Mouse (Mus musculus) gastrocnemius, postnatal 36 days (tissue): Measurements from ENCODE around the gene Tmem210. TPM values are rescaled to one million over a fixed set of nuclear protein-coding genes. Genes with fewer than 3 reads are reported as not detected.

Experiments used
- DNase-seq, 2 experiments: peaks; one replicate each; pipeline ENCODE4 v3.0.0; 2022
- intact Hi-C: fragments of 180-260 bp; cut with DNase I; formaldehyde crosslinking; loops from one replicate; pipeline ENCODE4 v1.15.1; 2025
- total RNA-seq, 2 experiments: library from RNA; stranded (reverse); gene quantifications; 2 replicates each; pipeline ENCODE4 v1.2.3; 2021

The Tmem210 gene
- total RNA-seq, 2 experiments from 2014 or later, result not detected

DNA sequence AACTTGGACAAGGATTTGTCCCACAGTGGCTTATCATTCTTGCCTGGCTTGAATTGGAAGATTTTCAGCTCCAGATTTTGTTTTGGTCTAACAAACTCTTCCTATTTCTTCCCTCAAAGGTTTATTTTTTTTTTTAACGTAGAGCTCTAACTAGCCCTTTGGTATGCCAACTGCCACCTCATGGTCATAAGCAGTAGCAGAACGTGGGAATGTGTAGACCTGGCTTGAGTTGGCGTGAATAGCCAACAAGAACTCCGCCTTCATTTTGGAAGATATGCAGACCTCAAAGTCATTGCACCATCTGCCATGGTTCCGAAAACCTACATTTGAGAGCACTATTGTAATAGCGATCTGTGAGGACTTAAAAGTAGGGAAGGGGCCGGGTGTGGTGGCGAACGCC is 43.5 kb downstream of the Tmem210 start:
- DNase-seq, result no peak
- intact Hi-C loops, result loop anchor here (5.0 kb wide), 1 partner anchor 59 kb away; the partner anchor contains the start of genes Anapc2 and Ssna1

DNA sequence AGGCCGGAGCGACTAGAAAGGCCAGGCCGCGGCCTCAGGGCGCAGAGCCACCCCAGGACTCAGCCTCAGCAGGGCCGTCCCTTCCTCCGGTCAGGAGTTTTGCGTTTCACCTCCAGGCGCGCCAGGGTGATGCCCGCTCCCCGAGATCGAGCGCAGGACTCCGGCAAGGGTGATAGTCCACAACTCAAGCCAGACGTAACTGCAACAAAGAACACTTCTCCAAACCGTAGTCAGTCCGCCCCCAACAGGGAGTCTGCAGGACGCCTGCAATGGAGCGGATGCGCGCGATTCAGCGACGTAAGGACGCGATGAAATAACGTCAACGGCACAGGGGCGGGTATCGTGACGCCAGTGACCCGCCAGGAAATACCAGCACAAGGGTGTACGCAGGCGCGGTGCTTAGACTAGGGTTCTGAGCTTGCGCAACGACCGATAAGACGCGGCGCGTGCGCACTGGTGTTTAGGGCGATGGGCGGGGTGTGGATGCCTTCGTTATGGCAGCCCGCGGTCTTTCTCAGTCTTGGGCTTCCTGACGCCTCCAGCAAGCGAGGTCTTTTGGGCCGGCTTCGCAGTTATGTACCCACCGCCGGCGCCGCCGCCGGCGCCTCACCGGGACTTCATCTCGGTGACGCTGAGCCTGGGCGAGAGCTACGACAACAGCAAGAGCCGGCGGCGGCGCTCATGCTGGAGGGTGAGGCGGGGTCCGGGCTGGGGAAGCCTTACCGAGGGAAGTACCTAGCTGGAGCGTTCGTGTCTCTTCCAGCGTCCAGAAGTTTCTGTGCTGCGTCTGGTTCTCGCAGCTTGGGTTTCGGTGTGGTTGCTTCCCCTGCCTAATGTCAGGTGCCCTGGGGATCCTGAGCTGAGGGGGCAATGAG is 44.6 kb downstream of the Tmem210 start, which contains the start of gene Man1b1:
Man1b1 (plus strand) TSS at position 53 of the 875 bp plus-strand sequence.
- DNase-seq, result peak; percentile 98 to 99
- intact Hi-C loops, result loop anchor here (5.0 kb wide), 1 partner anchor 60 kb away; the partner anchor contains the start of genes Anapc2 and Ssna1

DNA sequence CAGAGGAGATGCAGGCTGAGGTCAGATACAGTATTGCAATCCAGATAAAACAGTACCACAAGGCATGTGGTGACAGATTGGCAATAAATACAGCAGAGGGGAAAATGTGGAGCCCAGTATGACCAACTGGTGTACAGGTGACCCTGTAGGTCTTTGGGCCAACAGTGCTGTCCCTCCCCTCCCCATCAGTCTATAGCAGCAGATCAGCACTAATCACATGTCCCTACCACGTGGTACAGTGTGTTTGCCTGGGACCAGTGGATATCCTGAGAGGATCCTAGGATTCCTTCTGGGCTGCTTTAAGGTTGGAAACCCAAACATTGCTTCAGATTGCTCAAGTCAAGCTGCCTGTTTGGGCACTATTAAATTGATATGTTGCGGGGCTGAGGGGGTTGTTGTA is 45.6 kb downstream of the Tmem210 start:
- intact Hi-C loops, result loop anchor here (5.0 kb wide), 1 partner anchor 61 kb away; the partner anchor contains the start of genes Anapc2 and Ssna1
- no peak for DNase-seq

GRCm38 (mm10) chr2:25338303-25338702 is 50.4 kb downstream of the Tmem210 start:
- intact Hi-C loops, result no loop called here
- DNase-seq, result no peak

Other genes with a start within 250 kb of the Tmem210 start
- gene Nsmf, start 233.8 kb upstream of the Tmem210 start, total RNA-seq, result 10 to 100 TPM in 1 of 2 experiments, 1 to 10 TPM in 1; 7.9 to 10.7 TPM
- gene Entpd8, start 207.8 kb upstream of the Tmem210 start, total RNA-seq, result under 1 TPM in 1 of 2 experiments, not detected in 1; 0.23 TPM
- gene Noxa1, start 193.0 kb upstream of the Tmem210 start, total RNA-seq, result not detected
- 1 to 10 TPM; 5.9 to 6.7 TPM for gene Nrarp, start 107.4 kb upstream of the Tmem210 start, total RNA-seq
- gene Tor4a, start 91.3 kb upstream of the Tmem210 start, total RNA-seq, result 1 to 10 TPM in 1 of 2 experiments, under 1 TPM in 1; 0.54 to 1.2 TPM
- gene Nelfb, start 76.7 kb upstream of the Tmem210 start, total RNA-seq, result 10 to 100 TPM; 18.2 to 19.5 TPM
- gene Stpg3, start 73.5 kb upstream of the Tmem210 start, total RNA-seq, result not detected
- gene Fam166a, start 69.4 kb upstream of the Tmem210 start, total RNA-seq, result not detected
- gene Tubb4b, start 63.4 kb upstream of the Tmem210 start, total RNA-seq, result 100 to 1,000 TPM; 189 to 229 TPM
- gene Slc34a3, start 53.8 kb upstream of the Tmem210 start, total RNA-seq, result not detected
- not detected for gene Rnf224, start 51.4 kb upstream of the Tmem210 start, total RNA-seq
- under 1 TPM; 0.84 to 0.91 TPM for gene Rnf208, start 45.9 kb upstream of the Tmem210 start, total RNA-seq
- gene Cysrt1, start 45.7 kb upstream of the Tmem210 start, total RNA-seq, result not detected
- 1 to 10 TPM in 1 of 2 experiments, under 1 TPM in 1; 0.39 to 1.1 TPM for gene AL732309.1, start 41.3 kb upstream of the Tmem210 start, total RNA-seq
- 10 to 100 TPM; 10.4 to 12.0 TPM for gene Tmem203, start 32.7 kb upstream of the Tmem210 start, total RNA-seq
- 1 to 10 TPM; 3.8 to 4.5 TPM for gene Tprn, start 25.5 kb upstream of the Tmem210 start, total RNA-seq
- gene Ssna1, start 15.7 kb upstream of the Tmem210 start, total RNA-seq, result 10 to 100 TPM; 25.8 to 25.9 TPM
- 10 to 100 TPM; 27.0 to 27.8 TPM for gene Anapc2, start 15.7 kb upstream of the Tmem210 start, total RNA-seq
- not detected for gene Lrrc26, start 1.8 kb downstream of the Tmem210 start, total RNA-seq
- not detected for gene Grin1, start 31.0 kb downstream of the Tmem210 start, total RNA-seq
- gene Man1b1, start 44.2 kb downstream of the Tmem210 start, total RNA-seq, result 10 to 100 TPM; 11.9 to 15.0 TPM
- 10 to 100 TPM in 1 of 2 experiments, 1 to 10 TPM in 1; 8.7 to 11.9 TPM for gene Dpp7, start 68.2 kb downstream of the Tmem210 start, total RNA-seq
- 1 to 10 TPM; 2.2 to 3.4 TPM for gene Uap1l1, start 77.5 kb downstream of the Tmem210 start, total RNA-seq
- gene Sapcd2, start 84.2 kb downstream of the Tmem210 start, total RNA-seq, result under 1 TPM; 0.10 to 0.26 TPM
- gene Entpd2, start 107.7 kb downstream of the Tmem210 start, total RNA-seq, result 1 to 10 TPM; 7.2 to 9.5 TPM
- gene Npdc1, start 111.2 kb downstream of the Tmem210 start, total RNA-seq, result 10 to 100 TPM; 14.2 to 17.6 TPM
- not detected for gene Fut7, start 135.1 kb downstream of the Tmem210 start, total RNA-seq
- gene Abca2, start 140.6 kb downstream of the Tmem210 start, total RNA-seq, result 10 to 100 TPM; 12.3 to 16.5 TPM
- gene Clic3, start 168.7 kb downstream of the Tmem210 start, total RNA-seq, result under 1 TPM; 0.35 to 0.46 TPM
- gene Paxx, start 172.9 kb downstream of the Tmem210 start, total RNA-seq, result 10 to 100 TPM; 13.4 to 13.6 TPM
- gene Ptgds, start 181.9 kb downstream of the Tmem210 start, total RNA-seq, result under 1 TPM in 1 of 2 experiments, not detected in 1; 0.39 TPM
- gene Lcn12, start 205.8 kb downstream of the Tmem210 start, total RNA-seq, result not detected
- 10 to 100 TPM; 75.3 to 83.6 TPM for gene Fbxw5, start 212.6 kb downstream of the Tmem210 start, total RNA-seq
- gene C8g, start 213.6 kb downstream of the Tmem210 start, total RNA-seq, result 1 to 10 TPM; 1.4 to 1.5 TPM